Mouse (Mus musculus): ENCODE data around the gene Crybg2.

- no peak for TF ChIP-seq EP300 (IDR thresholded peaks at IDR 0.05; ENCODE audit: insufficient read depth, low read depth, low read length)
- no peak for TF ChIP-seq CTCF (IDR thresholded peaks at IDR 0.05; ENCODE audit: low read depth, low read length)
- TF ChIP-seq POLR2A (IDR thresholded peaks at IDR 0.05; ENCODE audit: insufficient read depth, low read length) = no peak
Measured at GRCm38 (mm10) chr4:134067383-134067782, 6.8 kb downstream of the Crybg2 start.

Data from ES-Bruce4 (cell line).